19 mouse cellular contexts compared by ENCODE assay signal in genomic region chr8:74327521-74327920, GRCm38 (mm10).
DNase-seq lines count a peak whose midpoint lies in the region; ATAC-seq lines count a peak whose summit lies in the region.
"Had no signal": no experiment of that assay in that cellular context is flagged by ENCODE, and none has a peak within 500 bp of the region (broad histone marks: within the 10 kb centered on the region; RNA-seq: fewer than 3 reads in every experiment).

No protein-coding gene starts in this region.

- no peak overlapping the region for H3K9ac ChIP-seq in embryonic facial prominence, embryonic 14.5 days (ENCODE audit: low read depth, low read length)
- H3K9ac ChIP-seq: forebrain, embryonic 15.5 days; heart, embryonic 13.5 days; hindbrain, embryonic 15.5 days had no signal

- H3K4me3 ChIP-seq in embryonic facial prominence, embryonic 14.5 days (ENCODE audit: low read depth, low read length): no peak overlapping the region
- H3K4me3 ChIP-seq in embryonic facial prominence, embryonic 10.5 days: no peak overlapping the region
- H3K4me3 ChIP-seq: forebrain, embryonic 15.5 days; heart, embryonic 13.5 days; hindbrain, embryonic 15.5 days had no signal

- DNase-seq in embryonic facial prominence, embryonic 14.5 days (ENCODE audit: low spot score): peak; percentile 3
- DNase-seq in embryonic facial prominence, embryonic 10.5 days (ENCODE audit: low spot score): no peak
- DNase-seq in 3T3-L1 (ENCODE audit: low read depth, low spot score): peak; percentile 12
- DNase-seq in Muller cell, postnatal 12 days (ENCODE audit: inconsistent ontology term): peak; percentile 22
- DNase-seq in adipocyte (ENCODE audit: low spot score): peak; percentile 33
- no peak for DNase-seq in urinary bladder, adult 2 months (ENCODE audit: low spot score)
- no peak for DNase-seq in layer of hippocampus, adult 11-12 months (ENCODE audit: low spot score)
- DNase-seq in cerebellum, adult 11-12 months: no peak
- DNase-seq: adrenal gland, postnatal 10 days; cerebellum, adult 2 months; gastrocnemius, postnatal 36 days; heart, adult 11 months; heart, postnatal 4 days had no signal

- no peak overlapping the region for H3K4me2 ChIP-seq in embryonic facial prominence, embryonic 14.5 days (ENCODE audit: low read depth, low read length)
- H3K4me2 ChIP-seq: forebrain, embryonic 15.5 days; heart, embryonic 13.5 days; hindbrain, embryonic 15.5 days had no signal

- no peaks in the 10 kb centered on the region for H3K27me3 ChIP-seq in embryonic facial prominence, embryonic 14.5 days (replicated peaks; ENCODE audit: control insufficient read depth, insufficient read depth, low read length)
- no peaks in the 10 kb centered on the region for H3K27me3 ChIP-seq in embryonic facial prominence, embryonic 10.5 days (replicated peaks; ENCODE audit: low read depth, poor library complexity, severe bottlenecking)
- H3K27me3 ChIP-seq: forebrain, embryonic 15.5 days; heart, embryonic 13.5 days; hindbrain, embryonic 15.5 days had no signal

- no peaks in the 10 kb centered on the region for H3K4me1 ChIP-seq in embryonic facial prominence, embryonic 14.5 days (ENCODE audit: control insufficient read depth, insufficient read depth, low read length)
- no peaks in the 10 kb centered on the region for H3K4me1 ChIP-seq in embryonic facial prominence, embryonic 10.5 days
- H3K4me1 ChIP-seq: forebrain, embryonic 15.5 days; heart, embryonic 13.5 days; hindbrain, embryonic 15.5 days had no signal

- no peaks in the 10 kb centered on the region for H3K9me3 ChIP-seq in embryonic facial prominence, embryonic 14.5 days (ENCODE audit: control insufficient read depth, low read length)
- H3K9me3 ChIP-seq in embryonic facial prominence, embryonic 10.5 days: no peaks in the 10 kb centered on the region
- H3K9me3 ChIP-seq: forebrain, embryonic 15.5 days; G1E; heart, embryonic 13.5 days; hindbrain, embryonic 15.5 days had no signal

- no peak overlapping the region for H3K27ac ChIP-seq in embryonic facial prominence, embryonic 14.5 days (replicated peaks; ENCODE audit: low read depth, low read length)
- no peak overlapping the region for H3K27ac ChIP-seq in embryonic facial prominence, embryonic 10.5 days (replicated peaks)
- H3K27ac ChIP-seq: forebrain, embryonic 15.5 days; heart, embryonic 13.5 days; hindbrain, embryonic 15.5 days had no signal

- no peaks in the 10 kb centered on the region for H3K36me3 ChIP-seq in embryonic facial prominence, embryonic 14.5 days (ENCODE audit: control insufficient read depth, insufficient read depth, low read length)
- H3K36me3 ChIP-seq in embryonic facial prominence, embryonic 10.5 days (replicated peaks): no peaks in the 10 kb centered on the region
- H3K36me3 ChIP-seq: forebrain, embryonic 15.5 days; G1E; heart, embryonic 13.5 days; hindbrain, embryonic 15.5 days had no signal

- no peak for ATAC-seq in embryonic facial prominence, embryonic 14.5 days (ENCODE audit: low read depth)
- ATAC-seq: forebrain, embryonic 15.5 days; inflammation-experienced regulatory T-cells, adult 6 months; intestine, postnatal 0 days had no signal

Comparison
In these comparisons a context has a peak if more than half of its experiments do, and no peak if none do; other contexts are left out.
1. DNase-seq: peak in embryonic facial prominence, embryonic 14.5 days (single experiment), 3T3-L1 (single experiment), Muller cell, postnatal 12 days (single experiment) and adipocyte (single experiment); none in embryonic facial prominence, embryonic 10.5 days (single experiment), urinary bladder, adult 2 months (single experiment), layer of hippocampus, adult 11-12 months (single experiment) and cerebellum, adult 11-12 months (single experiment).